Mouse (Mus musculus): ENCODE measurements around the gene Galk1. TPM values are rescaled to one million over a fixed set of nuclear protein-coding genes. Genes with fewer than 3 reads are reported as not detected.

Gene Galk1
- polyA plus RNA-seq, 1 experiment = 110 TPM

DNA sequence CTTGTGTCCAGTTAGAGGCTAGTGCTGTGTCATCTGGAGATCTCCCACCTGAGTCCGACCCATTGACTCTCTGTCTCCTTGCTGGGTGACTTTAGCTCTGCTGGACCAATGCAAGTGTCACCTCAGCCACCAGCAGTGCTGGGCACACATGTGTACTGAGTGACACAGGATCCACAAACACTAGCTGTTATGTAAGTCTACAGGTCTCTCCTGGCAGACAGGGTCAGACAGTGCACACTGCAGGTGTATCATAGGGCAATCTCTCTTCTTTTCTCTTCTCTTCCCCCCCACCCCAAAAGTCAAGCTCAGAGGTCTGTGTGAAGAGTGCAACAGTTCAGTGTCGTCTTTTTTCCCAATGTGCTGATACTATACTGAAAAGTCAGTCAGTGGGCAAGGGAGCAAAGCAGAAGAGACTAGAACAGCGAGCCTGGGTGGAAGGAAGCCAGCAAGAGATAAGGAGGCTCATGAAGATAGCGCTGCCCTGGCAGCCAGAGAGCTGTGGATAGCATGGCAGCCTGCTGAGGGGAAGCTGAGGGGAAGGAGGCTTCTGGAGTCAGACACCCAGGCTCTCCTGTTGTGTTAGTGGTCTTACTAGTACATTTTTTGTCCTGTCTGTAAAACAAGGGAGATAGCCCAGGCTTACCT lies 44.8 kb upstream of the Galk1 start:
- H3K27me3 ChIP-seq (ENCODE audit: control insufficient read depth, insufficient read depth, low read length) = no peaks in the 10 kb centered on the region
- H3K4me1 ChIP-seq (replicated peaks; ENCODE audit: control insufficient read depth, insufficient read depth, low read length) = no peaks in the 10 kb centered on the region
- peaks cover 74% of the 10 kb centered on the region for H3K36me3 ChIP-seq (ENCODE audit: control insufficient read depth, insufficient read depth, low read length)
- TF ChIP-seq CTCF (IDR thresholded peaks at IDR 0.05; ENCODE audit: borderline replicate concordance, control insufficient read depth, extremely low read depth, insufficient read depth, low read length, poor library complexity) = no peak
- 93% methylated on average over 4 of the region's 4 CpGs for WGBS
- H3K4me3 ChIP-seq (ENCODE audit: control insufficient read depth, insufficient read depth, low read length) = no peak overlapping the region
- no peak overlapping the region for H3K27ac ChIP-seq (ENCODE audit: control insufficient read depth, insufficient read depth, low read length)
- no peak for DNase-seq

DNA sequence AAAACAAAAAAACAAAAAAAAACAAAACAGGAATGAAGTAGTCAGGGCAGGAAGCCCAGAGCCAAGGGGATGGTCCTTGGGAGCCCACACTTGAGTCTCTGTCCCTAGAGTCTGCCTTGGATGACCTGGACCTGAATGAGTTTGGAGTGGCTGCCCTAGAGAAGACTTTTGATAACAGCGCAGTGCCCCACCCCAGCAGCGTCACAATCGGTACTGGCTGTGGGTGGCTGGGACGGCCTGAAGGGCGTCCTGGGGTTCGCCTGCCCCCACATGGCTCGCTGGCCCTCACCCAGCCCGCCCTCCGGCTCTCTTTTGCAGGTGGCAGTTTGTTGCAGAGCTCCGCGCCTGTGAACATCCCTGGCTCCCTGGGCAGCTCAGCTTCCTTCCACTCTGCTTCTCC lies 43.4 kb upstream of the Galk1 start:
- Histone ChIP-seq H3K36me3 (ENCODE audit: control insufficient read depth, insufficient read depth, low read length) (peaks cover 80% of the 10 kb centered on the region), H3K27ac (ENCODE audit: control insufficient read depth, insufficient read depth, low read length) (no peak overlapping the region), H3K4me3 (ENCODE audit: control insufficient read depth, insufficient read depth, low read length) (no peak overlapping the region), H3K27me3 (ENCODE audit: control insufficient read depth, insufficient read depth, low read length) (no peaks in the 10 kb centered on the region), H3K4me1 (replicated peaks; ENCODE audit: control insufficient read depth, insufficient read depth, low read length) (no peaks in the 10 kb centered on the region)
- DNase-seq = no peak
- TF ChIP-seq POLR2A (IDR thresholded peaks at IDR 0.05; ENCODE audit: control insufficient read depth, extremely low read depth, insufficient read depth, low read length, poor library complexity) = no peak
- TF ChIP-seq CTCF (IDR thresholded peaks at IDR 0.05; ENCODE audit: borderline replicate concordance, control insufficient read depth, extremely low read depth, insufficient read depth, low read length, poor library complexity) = no peak
- over 99% methylated on average over 11 of the region's 11 CpGs for WGBS

DNA sequence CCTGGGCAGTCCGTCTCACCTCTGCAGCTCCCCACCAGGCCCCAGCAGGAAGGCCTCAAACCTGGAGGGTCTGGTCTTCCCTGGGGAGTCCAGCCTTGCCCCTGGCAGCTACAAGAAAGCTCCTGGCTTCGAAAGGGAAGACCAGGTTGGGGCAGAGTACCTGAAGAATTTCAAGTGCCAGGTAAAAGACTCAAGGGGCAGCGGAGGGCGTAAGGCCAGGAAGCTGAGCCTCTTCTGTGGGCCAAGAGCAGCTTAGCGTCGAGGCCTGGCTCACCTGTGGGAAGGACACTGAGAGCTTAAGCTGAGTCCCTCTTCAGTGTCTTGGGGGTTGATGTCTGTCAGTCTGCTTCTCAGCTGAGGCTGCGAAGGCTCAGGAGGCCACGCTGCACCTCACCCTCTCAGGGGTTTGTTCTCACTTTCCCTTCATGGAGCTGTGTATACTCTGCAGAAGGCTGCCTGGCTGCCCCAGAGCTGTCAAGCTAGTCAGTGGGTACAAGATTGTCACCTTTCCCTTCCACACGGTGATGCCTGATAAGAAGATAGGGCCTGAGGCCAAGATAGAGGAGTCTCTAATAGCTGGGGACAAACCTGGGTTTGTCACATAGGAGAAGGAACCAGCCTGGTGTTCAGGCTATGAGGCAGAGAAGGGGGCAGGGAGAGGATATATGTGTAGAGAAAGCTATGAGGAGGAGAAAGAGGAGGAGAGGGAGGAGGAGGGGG lies 41.2 kb upstream of the Galk1 start:
- TF ChIP-seq POLR2A (IDR thresholded peaks at IDR 0.05; ENCODE audit: control insufficient read depth, extremely low read depth, insufficient read depth, low read length, poor library complexity) = no peak
- no peak for TF ChIP-seq CTCF (IDR thresholded peaks at IDR 0.05; ENCODE audit: borderline replicate concordance, control insufficient read depth, extremely low read depth, insufficient read depth, low read length, poor library complexity)

DNA sequence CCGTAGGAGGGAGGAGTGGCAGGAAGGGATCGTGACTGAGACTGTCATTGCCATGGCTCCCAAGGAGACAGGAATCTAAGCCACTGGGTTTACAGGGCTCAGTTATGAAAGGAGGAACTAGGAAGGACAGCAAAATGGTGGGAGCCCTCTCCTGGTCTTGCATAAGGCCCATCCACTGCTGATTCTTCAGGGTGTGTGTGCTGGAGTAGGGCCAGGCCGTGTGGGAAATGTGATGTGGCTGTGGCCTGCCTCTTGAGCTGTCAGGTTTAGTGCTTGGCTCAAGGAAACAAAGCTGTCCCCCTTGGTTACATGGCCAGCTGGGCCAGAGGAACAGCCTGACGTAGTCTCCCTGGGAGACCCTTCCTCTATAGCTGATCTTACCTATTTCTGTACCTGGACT lies 37.7 kb upstream of the Galk1 start:
- H3K27me3 ChIP-seq (ENCODE audit: control insufficient read depth, insufficient read depth, low read length) = no peaks in the 10 kb centered on the region
- peaks cover 66% of the 10 kb centered on the region for H3K36me3 ChIP-seq (ENCODE audit: control insufficient read depth, insufficient read depth, low read length)
- no peak for TF ChIP-seq CTCF (IDR thresholded peaks at IDR 0.05; ENCODE audit: borderline replicate concordance, control insufficient read depth, extremely low read depth, insufficient read depth, low read length, poor library complexity)
- TF ChIP-seq POLR2A (IDR thresholded peaks at IDR 0.05; ENCODE audit: control insufficient read depth, extremely low read depth, insufficient read depth, low read length, poor library complexity) = no peak
- no peak for DNase-seq
- no peak overlapping the region for H3K27ac ChIP-seq (ENCODE audit: control insufficient read depth, insufficient read depth, low read length)
- H3K4me3 ChIP-seq (ENCODE audit: control insufficient read depth, insufficient read depth, low read length) = no peak overlapping the region
- WGBS = 94% methylated on average over 4 of the region's 4 CpGs
- no peaks in the 10 kb centered on the region for H3K4me1 ChIP-seq (replicated peaks; ENCODE audit: control insufficient read depth, insufficient read depth, low read length)

More for the DNA sequence above, 41.2 kb upstream of the Galk1 start:
- Histone ChIP-seq H3K27me3 (ENCODE audit: control insufficient read depth, insufficient read depth, low read length) (no peaks in the 10 kb centered on the region), H3K36me3 (ENCODE audit: control insufficient read depth, insufficient read depth, low read length) (peaks cover 82% of the 10 kb centered on the region), H3K4me1 (replicated peaks; ENCODE audit: control insufficient read depth, insufficient read depth, low read length) (no peaks in the 10 kb centered on the region), H3K27ac (ENCODE audit: control insufficient read depth, insufficient read depth, low read length) (no peak overlapping the region), H3K4me3 (ENCODE audit: control insufficient read depth, insufficient read depth, low read length) (no peak overlapping the region)
- no peak for DNase-seq
- 97% methylated on average over 9 of the region's 9 CpGs for WGBS

DNA sequence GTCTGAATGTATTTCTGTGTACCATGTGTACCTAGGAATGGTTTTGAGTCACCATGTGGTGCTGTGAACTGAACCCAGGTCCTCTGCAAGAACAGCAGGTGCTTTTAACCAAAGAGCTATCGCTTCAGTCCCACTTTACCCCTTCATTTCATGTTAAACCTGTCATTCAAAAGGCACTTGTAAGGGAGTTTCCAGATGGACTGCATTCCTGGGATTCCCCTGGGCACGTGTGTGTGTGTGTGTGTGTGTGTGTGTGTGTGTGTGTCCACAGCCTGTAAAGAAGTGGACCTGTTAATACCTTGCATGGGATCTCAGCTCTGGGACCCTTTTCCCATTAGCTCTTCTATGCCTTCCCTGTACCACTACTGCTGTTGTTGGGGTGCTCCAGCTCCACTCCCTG lies 37.1 kb upstream of the Galk1 start:
- no peak for DNase-seq
- no peaks in the 10 kb centered on the region for H3K4me1 ChIP-seq (replicated peaks; ENCODE audit: control insufficient read depth, insufficient read depth, low read length)
- H3K27me3 ChIP-seq (ENCODE audit: control insufficient read depth, insufficient read depth, low read length) = no peaks in the 10 kb centered on the region
- H3K4me3 ChIP-seq (ENCODE audit: control insufficient read depth, insufficient read depth, low read length) = no peak overlapping the region
- WGBS = 87% methylated on average over 2 of the region's 2 CpGs
- peaks cover 66% of the 10 kb centered on the region for H3K36me3 ChIP-seq (ENCODE audit: control insufficient read depth, insufficient read depth, low read length)
- TF ChIP-seq CTCF (IDR thresholded peaks at IDR 0.05; ENCODE audit: borderline replicate concordance, control insufficient read depth, extremely low read depth, insufficient read depth, low read length, poor library complexity) (no peak), POLR2A (IDR thresholded peaks at IDR 0.05; ENCODE audit: control insufficient read depth, extremely low read depth, insufficient read depth, low read length, poor library complexity) (no peak)
- no peak overlapping the region for H3K27ac ChIP-seq (ENCODE audit: control insufficient read depth, insufficient read depth, low read length)

DNA sequence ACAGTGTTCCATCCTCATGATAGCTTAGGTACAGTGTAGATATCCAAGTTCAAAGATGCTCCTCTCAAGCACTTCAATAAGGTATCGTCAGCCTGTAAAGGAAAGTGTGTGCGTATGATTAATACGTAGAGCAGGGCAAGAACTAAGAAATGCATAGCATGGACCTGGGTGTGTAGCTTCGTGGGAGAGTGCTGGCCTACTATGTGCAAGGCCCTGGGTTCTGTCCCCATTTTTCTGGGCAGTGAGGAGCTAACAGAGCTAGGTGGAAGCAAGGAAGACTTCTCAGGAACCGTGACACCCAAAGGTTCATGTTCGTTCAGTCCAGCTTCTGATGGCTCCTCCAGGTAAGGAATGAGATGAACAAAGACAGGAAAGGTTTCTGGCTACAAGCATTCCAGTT lies 32.7 kb upstream of the Galk1 start:
- peaks cover 46% of the 10 kb centered on the region for H3K36me3 ChIP-seq (ENCODE audit: control insufficient read depth, insufficient read depth, low read length)
- 97% methylated on average over 6 of the region's 6 CpGs for WGBS
- no peak overlapping the region for H3K4me3 ChIP-seq (ENCODE audit: control insufficient read depth, insufficient read depth, low read length)
- H3K27ac ChIP-seq (ENCODE audit: control insufficient read depth, insufficient read depth, low read length) = no peak overlapping the region
- H3K27me3 ChIP-seq (ENCODE audit: control insufficient read depth, insufficient read depth, low read length) = no peaks in the 10 kb centered on the region
- H3K4me1 ChIP-seq (replicated peaks; ENCODE audit: control insufficient read depth, insufficient read depth, low read length) = no peaks in the 10 kb centered on the region
- no peak for DNase-seq
- TF ChIP-seq CTCF (IDR thresholded peaks at IDR 0.05; ENCODE audit: borderline replicate concordance, control insufficient read depth, extremely low read depth, insufficient read depth, low read length, poor library complexity) (no peak), POLR2A (IDR thresholded peaks at IDR 0.05; ENCODE audit: control insufficient read depth, extremely low read depth, insufficient read depth, low read length, poor library complexity) (no peak)

All from thymus, adult 2 months (tissue).